ENCODE assay signal across 12 mouse cellular contexts in genomic region chr2:69676713-69677112, GRCm38 (mm10). TPM values are rescaled to one million over a fixed set of nuclear protein-coding genes. Genes with fewer than 3 reads are reported as not detected.
A peak's percentile ranks its signal among the peaks of the same experiment; 100 is the strongest.
DNase-seq lines count a peak whose midpoint lies in the region; ATAC-seq and TF ChIP-seq lines count a peak whose summit lies in the region.
"Had no signal": no experiment of that assay in that cellular context is flagged by ENCODE, and none has a peak within 500 bp of the region (broad histone marks: within the 10 kb centered on the region; RNA-seq: fewer than 3 reads in every experiment).

No protein-coding gene starts in this region.

- ATAC-seq in intestine, postnatal 0 days: no peak
- no peak for ATAC-seq in intestine, embryonic 16.5 days
- ATAC-seq in midbrain, postnatal 0 days (ENCODE audit: low FRiP score): no peak
- ATAC-seq in midbrain, embryonic 13.5 days: no peak
- no peak for ATAC-seq in Patski
- ATAC-seq in erythroblast, adult 5-6 weeks (replicated peaks; ENCODE audit: low FRiP score, poor library complexity, severe bottlenecking): no peak

- no peaks in the 10 kb centered on the region for H3K36me3 ChIP-seq in intestine, postnatal 0 days (ENCODE audit: control insufficient read depth, insufficient read depth)
- no peaks in the 10 kb centered on the region for H3K36me3 ChIP-seq in intestine, embryonic 16.5 days (ENCODE audit: control insufficient read depth, insufficient read depth, low read length)
- H3K36me3 ChIP-seq in midbrain, postnatal 0 days (ENCODE audit: insufficient read depth, low read length): no peaks in the 10 kb centered on the region
- peaks cover 4% of the 10 kb centered on the region; the same call in 1 of the 2 replicates for H3K36me3 ChIP-seq in midbrain, embryonic 13.5 days
- H3K36me3 ChIP-seq: liver, embryonic 13.5 days; stomach, embryonic 15.5 days had no signal

- no peaks in the 10 kb centered on the region for H3K4me1 ChIP-seq in intestine, postnatal 0 days (replicated peaks; ENCODE audit: control insufficient read depth, insufficient read depth, low read length)
- no peaks in the 10 kb centered on the region for H3K4me1 ChIP-seq in intestine, embryonic 16.5 days (ENCODE audit: control insufficient read depth, insufficient read depth, low read length)
- no peaks in the 10 kb centered on the region for H3K4me1 ChIP-seq in midbrain, postnatal 0 days (ENCODE audit: insufficient read depth, low read length)
- no peaks in the 10 kb centered on the region for H3K4me1 ChIP-seq in midbrain, embryonic 13.5 days (replicated peaks)
- H3K4me1 ChIP-seq in cerebellum, adult 2 months (ENCODE audit: control insufficient read depth, insufficient read depth, low read length): no peaks in the 10 kb centered on the region
- H3K4me1 ChIP-seq: liver, embryonic 13.5 days; stomach, embryonic 15.5 days had no signal

- no peak overlapping the region for H3K9ac ChIP-seq in intestine, postnatal 0 days (ENCODE audit: low read depth, low read length)
- H3K9ac ChIP-seq in intestine, embryonic 16.5 days (ENCODE audit: low read depth, low read length): no peak overlapping the region
- H3K9ac ChIP-seq in midbrain, postnatal 0 days (replicated peaks; ENCODE audit: low read length, poor library complexity, severe bottlenecking): no peak overlapping the region
- no peak overlapping the region for H3K9ac ChIP-seq in midbrain, embryonic 13.5 days (replicated peaks)
- H3K9ac ChIP-seq: liver, embryonic 13.5 days; stomach, embryonic 15.5 days had no signal

- no peak for TF ChIP-seq POLR2A in cerebellum, adult 2 months (IDR thresholded peaks at IDR 0.05; ENCODE audit: borderline replicate concordance, insufficient read depth, low read length)

- POLR2A ChIA-PET in Patski (lab: Charles Lee): no interaction called here

- H3K4me2 ChIP-seq in intestine, postnatal 0 days (replicated peaks; ENCODE audit: low read depth): no peak overlapping the region
- no peak overlapping the region for H3K4me2 ChIP-seq in intestine, embryonic 16.5 days (ENCODE audit: low read depth, low read length)
- no peak overlapping the region for H3K4me2 ChIP-seq in midbrain, postnatal 0 days (ENCODE audit: low read depth, low read length, poor library complexity, severe bottlenecking)
- no peak overlapping the region for H3K4me2 ChIP-seq in midbrain, embryonic 13.5 days (replicated peaks)
- H3K4me2 ChIP-seq: liver, embryonic 13.5 days; stomach, embryonic 15.5 days had no signal

- no peak for DNase-seq in midbrain, postnatal 0 days (ENCODE audit: low spot score)
- no peak for DNase-seq in Patski (ENCODE audit: low read depth, low spot score)
- DNase-seq in thymus, postnatal 25 days: peak; percentile 24
- no peak for DNase-seq in cerebellum, adult 2 months
- DNase-seq: gastrocnemius, postnatal 10 days; liver, embryonic 13.5 days had no signal

- TF ChIP-seq CTCF in intestine, postnatal 0 days (IDR thresholded peaks at IDR 0.05; ENCODE audit: low read depth): peak; percentile 68
- TF ChIP-seq CTCF in midbrain, postnatal 0 days (IDR thresholded peaks at IDR 0.05): peak; percentile 48
- TF ChIP-seq CTCF in Patski (IDR thresholded peaks at IDR 0.05): peak; percentile 74
- TF ChIP-seq CTCF in cerebellum, adult 2 months (IDR thresholded peaks at IDR 0.05; ENCODE audit: borderline replicate concordance, insufficient read depth, low read depth, low read length): no peak

- CTCF ChIA-PET in Patski (lab: Charles Lee): interaction anchor here (1.3 kb wide), 1 partner anchor 10 kb away, joined by 3 read pairs; no protein-coding TSS in a partner anchor

- in situ Hi-C loops in Patski (cut with MboI; ENCODE audit: low pct_unique_long_range_greater_than_20kb): loop anchor here (5.0 kb wide), 1 partner anchor 39 kb away; no protein-coding TSS in a partner anchor

- H3K9me3 ChIP-seq in intestine, postnatal 0 days (ENCODE audit: control insufficient read depth): no peaks in the 10 kb centered on the region
- no peaks in the 10 kb centered on the region for H3K9me3 ChIP-seq in intestine, embryonic 16.5 days (ENCODE audit: control insufficient read depth, low read length)
- H3K9me3 ChIP-seq in midbrain, postnatal 0 days (ENCODE audit: low read length): no peaks in the 10 kb centered on the region
- H3K9me3 ChIP-seq in midbrain, embryonic 13.5 days: no peaks in the 10 kb centered on the region
- H3K9me3 ChIP-seq: liver, embryonic 13.5 days; stomach, embryonic 15.5 days had no signal

- H3K27me3 ChIP-seq in intestine, postnatal 0 days (replicated peaks; ENCODE audit: control insufficient read depth, insufficient read depth, low read length): no peaks in the 10 kb centered on the region
- H3K27me3 ChIP-seq in intestine, embryonic 16.5 days (replicated peaks; ENCODE audit: control insufficient read depth, insufficient read depth, low read length): no peaks in the 10 kb centered on the region
- no peaks in the 10 kb centered on the region for H3K27me3 ChIP-seq in midbrain, postnatal 0 days (ENCODE audit: insufficient read depth, low read length)
- peaks cover 9% of the 10 kb centered on the region; the same call in 1 of the 2 replicates for H3K27me3 ChIP-seq in midbrain, embryonic 13.5 days
- no peaks in the 10 kb centered on the region for H3K27me3 ChIP-seq in Patski
- H3K27me3 ChIP-seq in cerebellum, adult 2 months (ENCODE audit: control insufficient read depth, insufficient read depth, low read length): no peaks in the 10 kb centered on the region; the same call in 1 of the 2 replicates
- H3K27me3 ChIP-seq: liver, embryonic 13.5 days; stomach, embryonic 15.5 days had no signal

- H3K4me3 ChIP-seq in intestine, postnatal 0 days (ENCODE audit: low read depth, low read length): no peak overlapping the region
- H3K4me3 ChIP-seq in intestine, embryonic 16.5 days (ENCODE audit: low read length): no peak overlapping the region
- no peak overlapping the region for H3K4me3 ChIP-seq in midbrain, postnatal 0 days (ENCODE audit: low read depth, low read length)
- no peak overlapping the region for H3K4me3 ChIP-seq in midbrain, embryonic 13.5 days (replicated peaks)
- H3K4me3 ChIP-seq in cerebellum, adult 2 months (replicated peaks; ENCODE audit: insufficient read depth, low read depth, low read length): no peak overlapping the region
- H3K4me3 ChIP-seq: liver, embryonic 13.5 days; stomach, embryonic 15.5 days had no signal

- 50% methylated on average over 2 of the region's 2 CpGs for WGBS in intestine, postnatal 0 days
- 65% methylated on average over 2 of the region's 2 CpGs for WGBS in intestine, embryonic 16.5 days
- WGBS in midbrain, postnatal 0 days: 72% methylated on average over 2 of the region's 2 CpGs
- 54% methylated on average over 2 of the region's 2 CpGs for WGBS in midbrain, embryonic 13.5 days
- WGBS in cerebellum, adult 2 months: 64% methylated on average over 2 of the region's 2 CpGs

- no peak overlapping the region for H3K27ac ChIP-seq in intestine, postnatal 0 days (ENCODE audit: low read depth, low read length)
- H3K27ac ChIP-seq in intestine, embryonic 16.5 days (ENCODE audit: low read length): no peak overlapping the region
- H3K27ac ChIP-seq in midbrain, postnatal 0 days (ENCODE audit: low read depth, low read length): no peak overlapping the region
- H3K27ac ChIP-seq in midbrain, embryonic 13.5 days: no peak overlapping the region
- H3K27ac ChIP-seq in cerebellum, adult 2 months (ENCODE audit: insufficient read depth, low read length): no peak overlapping the region
- H3K27ac ChIP-seq: liver, embryonic 13.5 days; stomach, embryonic 15.5 days had no signal

RNA-seq across cellular contexts. Expression of gene Klhl41, which starts 6.8 kb away (rescaled TPM):
- 0.07 TPM in 1 of 2 replicates, not detected in the other for polyA plus RNA-seq in intestine, postnatal 0 days (2015; fragmentation: Nextera tagmentation; extraction: Ambion mirVana)
- polyA plus RNA-seq in intestine, embryonic 16.5 days (2015; fragmentation: Nextera tagmentation; extraction: Ambion mirVana): 0.16 and 0.18 TPM in 2 replicates
- not detected in 2 replicates for total RNA-seq in midbrain, postnatal 0 days (2014; rRNA removed)
- 0.11 TPM in 1 of 2 replicates, not detected in the other for polyA plus RNA-seq in midbrain, postnatal 0 days (2015; fragmentation: Nextera tagmentation; extraction: Ambion mirVana)
- polyA plus RNA-seq in midbrain, embryonic 13.5 days (2015; fragmentation: Nextera tagmentation; extraction: Ambion mirVana): 0.13 and 0.18 TPM in 2 replicates
- polyA plus RNA-seq in Patski (2021): 0.35 TPM
- polyA plus RNA-seq in cerebellum, adult 2 months (2012; rRNA removed): 0.13 and 0.16 TPM in 2 replicates
- 1.3 TPM in 1 of 2 replicates, not detected in the other for total RNA-seq in erythroblast, adult 5-6 weeks (2015; ENCODE audit: low replicate concordance)
- total RNA-seq in erythroblast, adult 5-6 weeks (2017; ENCODE audit: low replicate concordance): not detected in 2 replicates
- total RNA-seq: hematopoietic stem cell, adult 5-6 weeks had no signal

RNA-seq across cellular contexts. Expression of gene Bbs5, which starts 29.7 kb away (rescaled TPM):
- 5.0 and 6.1 TPM in 2 replicates for polyA plus RNA-seq in intestine, postnatal 0 days (2015; fragmentation: Nextera tagmentation; extraction: Ambion mirVana)
- polyA plus RNA-seq in intestine, embryonic 16.5 days (2015; fragmentation: Nextera tagmentation; extraction: Ambion mirVana): 10.3 and 11.1 TPM in 2 replicates
- 17.2 and 25.3 TPM in 2 replicates for total RNA-seq in midbrain, postnatal 0 days (2014; rRNA removed)
- polyA plus RNA-seq in midbrain, postnatal 0 days (2015; fragmentation: Nextera tagmentation; extraction: Ambion mirVana): 27.3 and 28.4 TPM in 2 replicates
- 24.3 and 24.8 TPM in 2 replicates for polyA plus RNA-seq in midbrain, embryonic 13.5 days (2015; fragmentation: Nextera tagmentation; extraction: Ambion mirVana)
- 20.8 TPM for polyA plus RNA-seq in Patski (2021)
- polyA plus RNA-seq in cerebellum, adult 2 months (2012; rRNA removed): 21.3 and 23.2 TPM in 2 replicates
- total RNA-seq in erythroblast, adult 5-6 weeks (2015; ENCODE audit: low replicate concordance): not detected in 2 replicates
- not detected in 2 replicates for total RNA-seq in erythroblast, adult 5-6 weeks (2017; ENCODE audit: low replicate concordance)

RNA-seq across cellular contexts. Expression of gene Fastkd1, which starts 36.6 kb away (rescaled TPM):
- 3.7 and 3.8 TPM in 2 replicates for polyA plus RNA-seq in intestine, postnatal 0 days (2015; fragmentation: Nextera tagmentation; extraction: Ambion mirVana)
- 11.3 and 12.0 TPM in 2 replicates for polyA plus RNA-seq in intestine, embryonic 16.5 days (2015; fragmentation: Nextera tagmentation; extraction: Ambion mirVana)
- 22.6 and 25.0 TPM in 2 replicates for total RNA-seq in midbrain, postnatal 0 days (2014; rRNA removed)
- 12.6 and 13.8 TPM in 2 replicates for polyA plus RNA-seq in midbrain, postnatal 0 days (2015; fragmentation: Nextera tagmentation; extraction: Ambion mirVana)
- polyA plus RNA-seq in midbrain, embryonic 13.5 days (2015; fragmentation: Nextera tagmentation; extraction: Ambion mirVana): 13.2 and 14.8 TPM in 2 replicates
- 26.0 TPM for polyA plus RNA-seq in Patski (2021)
- polyA plus RNA-seq in cerebellum, adult 2 months (2012; rRNA removed): 16.5 and 16.6 TPM in 2 replicates
- 4.2 and 5.0 TPM in 2 replicates for total RNA-seq in erythroblast, adult 5-6 weeks (2015; ENCODE audit: low replicate concordance)
- 1.3 and 1.9 TPM in 2 replicates for total RNA-seq in erythroblast, adult 5-6 weeks (2017; ENCODE audit: low replicate concordance)

RNA-seq across cellular contexts. Expression of gene Ppig, which starts 45.6 kb away (rescaled TPM):
- polyA plus RNA-seq in intestine, postnatal 0 days (2015; fragmentation: Nextera tagmentation; extraction: Ambion mirVana): 104 and 116 TPM in 2 replicates
- polyA plus RNA-seq in intestine, embryonic 16.5 days (2015; fragmentation: Nextera tagmentation; extraction: Ambion mirVana): 110 and 126 TPM in 2 replicates
- total RNA-seq in midbrain, postnatal 0 days (2014; rRNA removed): 13.6 and 20.7 TPM in 2 replicates
- polyA plus RNA-seq in midbrain, postnatal 0 days (2015; fragmentation: Nextera tagmentation; extraction: Ambion mirVana): 119 and 140 TPM in 2 replicates
- 137 and 142 TPM in 2 replicates for polyA plus RNA-seq in midbrain, embryonic 13.5 days (2015; fragmentation: Nextera tagmentation; extraction: Ambion mirVana)
- 83.7 TPM for polyA plus RNA-seq in Patski (2021)
- polyA plus RNA-seq in cerebellum, adult 2 months (2012; rRNA removed): 23.2 and 24.0 TPM in 2 replicates
- total RNA-seq in erythroblast, adult 5-6 weeks (2015; ENCODE audit: low replicate concordance): 30.3 and 33.6 TPM in 2 replicates
- total RNA-seq in erythroblast, adult 5-6 weeks (2017; ENCODE audit: low replicate concordance): 14.9 and 34.7 TPM in 2 replicates
